Mouse (Mus musculus) testis, adult 2 months (tissue): Measurements from ENCODE around the gene Taf13. TPM values are rescaled to one million over a fixed set of nuclear protein-coding genes. Genes with fewer than 3 reads are reported as not detected.
A peak's percentile ranks its signal among the peaks of the same experiment; 100 is the strongest.

Source experiments
- H3K27ac ChIP-seq: fragments of 200-500 bp; 2 replicates; pipeline ENCODE4 v1.5.1; 2012; ENCODE audit warnings: low read depth, low read length; ENCODE audit not compliant: control insufficient read depth, insufficient read depth
- H3K27me3 ChIP-seq: fragments of 200-500 bp; 2 replicates; pipeline ENCODE4 v1.6.1; 2012; ENCODE audit warnings: mild to moderate bottlenecking, low read length, moderate library complexity; ENCODE audit not compliant: control insufficient read depth, insufficient read depth
- H3K36me3 ChIP-seq: fragments of 200-500 bp; 2 replicates; pipeline ENCODE4 v1.6.1; 2012; ENCODE audit warnings: mild to moderate bottlenecking, low read length; ENCODE audit not compliant: control insufficient read depth, insufficient read depth
- H3K4me1 ChIP-seq: fragments of 200-500 bp; 2 replicates; pipeline ENCODE4 v1.6.1; 2012; ENCODE audit warnings: low read length; ENCODE audit not compliant: control insufficient read depth, insufficient read depth
- H3K4me3 ChIP-seq: fragments of 200-500 bp; 2 replicates; pipeline ENCODE4 v1.5.1; 2012; ENCODE audit warnings: low read depth, mild to moderate bottlenecking, low read length, moderate library complexity, mixed read lengths; ENCODE audit not compliant: control insufficient read depth
- CTCF ChIP-seq: fragments of 200-500 bp; IDR thresholded peaks from 2 replicates; pipeline ENCODE4 v1.5.1; 2012; ENCODE audit warnings: low read depth, mild to moderate bottlenecking, inconsistent platforms, low read length, moderate library complexity; ENCODE audit not compliant: control insufficient read depth, insufficient read depth, insufficient replicate concordance
- POLR2A ChIP-seq: fragments of 200-500 bp; IDR thresholded peaks from 2 replicates; pipeline ENCODE4 v1.6.1; 2012; ENCODE audit warnings: low read depth, mild to moderate bottlenecking, inconsistent platforms, low read length, moderate library complexity; ENCODE audit not compliant: control insufficient read depth
- polyA plus RNA-seq: library from polyadenylated mRNA; depleted of rRNA; stranded (reverse); fragments of >200 nt; gene quantifications from 2 replicates; pipeline ENCODE4 v1.2.3, GENCODE M21; 2012

The Taf13 gene
- polyA plus RNA-seq, 1 experiment = 12.1 TPM

DNA sequence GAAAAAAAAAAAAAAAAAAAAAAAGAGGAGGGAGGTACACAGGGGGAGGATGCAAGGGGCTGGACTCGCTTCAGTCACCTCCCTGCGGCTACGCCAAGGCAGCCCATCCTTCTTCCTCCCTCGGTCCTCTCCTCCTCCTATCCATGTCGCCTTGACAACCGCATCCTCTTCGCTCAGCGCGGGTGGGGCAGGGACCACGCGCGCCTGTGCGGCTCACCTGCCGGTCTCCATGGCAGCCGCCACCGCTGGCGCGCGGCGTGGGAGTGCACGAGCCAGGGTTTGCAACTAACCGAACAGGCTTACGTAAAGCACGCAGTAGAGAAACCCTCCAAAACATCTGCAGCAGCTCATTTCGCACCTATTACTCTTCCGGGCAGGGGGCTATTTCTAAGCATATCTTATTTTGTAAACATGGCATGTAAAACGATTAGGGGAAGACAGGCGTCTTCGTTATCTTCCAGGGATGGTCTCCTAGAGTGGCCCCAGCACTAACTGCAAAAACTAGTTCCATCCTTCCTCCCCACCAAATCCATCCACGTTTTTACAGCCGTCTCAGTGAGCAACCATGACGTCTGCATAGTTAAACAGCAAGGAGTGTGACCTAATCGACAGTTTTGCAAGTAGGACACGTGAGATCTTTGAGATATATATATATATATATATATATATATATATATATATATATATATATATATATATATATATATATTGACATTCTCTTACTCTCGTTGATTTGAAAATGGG lies 34.8 kb upstream of the Taf13 start, which contains the start of gene 5330417C22Rik:
Gene 5330417C22Rik, minus strand, starts transcription at position 20 of the 744 bp plus-strand sequence.
- Histone ChIP-seq H3K27me3 (no peaks in the 10 kb centered on the region), H3K27ac (no peak within 1 kb of the TSS), H3K4me3 (peak within 1 kb of the TSS; percentile 88), H3K4me1 (peaks cover 2% of the 10 kb centered on the region), H3K36me3 (no peaks in the 10 kb centered on the region)
- TF ChIP-seq CTCF (no peak), POLR2A (peak; percentile 42; the same call in 1 of the 2 replicates)

DNA sequence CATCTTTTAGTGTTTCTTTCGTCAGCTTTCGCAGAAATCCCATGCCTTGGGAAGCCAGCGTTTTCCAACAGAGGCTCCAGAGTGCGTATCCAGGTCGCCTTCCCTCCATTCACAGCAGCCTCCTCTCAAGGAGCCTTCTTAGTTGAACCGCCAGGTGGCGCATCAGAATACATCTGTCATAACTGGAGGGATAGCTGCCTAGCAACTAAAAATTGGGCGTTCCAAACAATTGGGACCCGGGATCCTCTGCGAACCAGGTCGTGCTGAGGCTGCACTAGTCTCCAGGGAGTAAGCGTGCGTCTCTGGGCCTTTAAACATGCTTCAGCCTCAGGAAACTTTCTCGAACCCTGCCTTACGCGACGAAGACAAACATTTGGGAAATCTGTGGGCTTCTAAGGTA lies 34.2 kb upstream of the Taf13 start:
- H3K4me3 ChIP-seq = peak overlapping the region; percentile 88
- peaks cover 2% of the 10 kb centered on the region for H3K4me1 ChIP-seq
- no peak overlapping the region for H3K27ac ChIP-seq
- no peaks in the 10 kb centered on the region for H3K27me3 ChIP-seq
- no peaks in the 10 kb centered on the region for H3K36me3 ChIP-seq
- TF ChIP-seq CTCF (peak; percentile 63), POLR2A (peak; percentile 63; the same call in 1 of the 2 replicates)

- H3K4me3 ChIP-seq = no peak overlapping the region
- TF ChIP-seq POLR2A = no peak
- H3K36me3 ChIP-seq = no peaks in the 10 kb centered on the region
- H3K27ac ChIP-seq = no peak overlapping the region
- no peaks in the 10 kb centered on the region for H3K27me3 ChIP-seq
- peaks cover 2% of the 10 kb centered on the region for H3K4me1 ChIP-seq
Measured at GRCm38 (mm10) chr3:108542299-108542698, 29.2 kb upstream of the Taf13 start.

DNA sequence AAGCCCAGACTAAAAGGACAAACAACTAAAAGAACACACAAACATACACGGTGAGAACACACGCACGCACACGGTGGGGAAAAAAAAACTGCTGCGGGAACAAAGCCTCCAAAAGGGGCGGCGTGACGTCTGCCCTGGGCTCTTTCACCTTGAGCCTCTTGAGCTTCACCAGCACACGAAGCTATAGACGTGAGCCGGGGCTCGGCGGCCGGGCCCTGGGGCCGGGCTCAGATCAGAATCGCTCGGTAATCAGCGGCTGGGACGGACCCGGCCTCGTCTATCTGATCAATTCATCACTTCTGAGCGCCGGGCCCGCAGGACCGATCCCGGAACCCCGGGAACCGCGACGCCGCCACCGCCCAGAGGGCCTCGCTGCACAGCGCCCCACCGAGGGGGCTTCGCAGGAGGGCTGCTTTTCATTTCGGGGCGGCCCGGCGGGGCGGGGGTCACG lies 17.4 kb upstream of the Taf13 start:
- H3K27me3 ChIP-seq = no peaks in the 10 kb centered on the region
- no peaks in the 10 kb centered on the region; the same call in 1 of the 2 replicates for H3K36me3 ChIP-seq
- H3K27ac ChIP-seq = no peak overlapping the region
- no peaks in the 10 kb centered on the region; the same call in 1 of the 2 replicates for H3K4me1 ChIP-seq
- TF ChIP-seq POLR2A (no peak), CTCF (no peak)
- peak overlapping the region; percentile 87 for H3K4me3 ChIP-seq

DNA sequence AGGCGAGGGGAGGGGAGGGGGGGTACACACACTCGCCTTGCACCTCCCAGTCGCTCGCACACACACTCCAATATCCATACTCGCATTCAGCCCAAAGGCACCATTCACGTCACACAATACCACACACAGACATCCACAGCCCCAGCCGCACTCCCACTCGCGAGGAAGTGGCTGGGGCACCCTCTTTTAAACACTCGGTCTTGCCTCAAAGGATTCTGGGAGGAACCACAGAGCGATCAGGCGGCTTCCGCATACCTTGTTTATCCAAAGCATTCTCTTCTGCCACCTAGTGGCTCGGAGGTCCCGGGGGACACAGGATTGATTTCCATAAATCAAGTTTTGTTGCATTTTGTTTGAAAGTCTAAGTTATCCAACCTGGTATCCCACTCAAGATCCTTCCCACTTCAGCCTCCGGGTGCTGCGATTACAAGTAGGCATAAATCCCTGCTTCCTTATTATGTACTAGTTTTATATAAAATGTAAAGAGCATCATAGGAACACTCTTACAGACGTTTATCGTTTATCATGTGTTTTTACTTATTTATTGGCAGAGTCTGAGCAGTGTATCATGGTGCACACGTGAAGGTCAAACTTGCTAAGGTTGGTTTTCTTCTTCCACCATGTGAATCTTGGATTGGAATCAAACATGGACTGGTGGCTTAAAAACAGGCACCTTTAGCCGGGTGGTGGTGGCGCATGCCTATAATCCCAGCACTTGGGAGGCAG lies 16.7 kb upstream of the Taf13 start:
- Histone ChIP-seq H3K27me3 (no peaks in the 10 kb centered on the region), H3K36me3 (no peaks in the 10 kb centered on the region; the same call in 1 of the 2 replicates), H3K27ac (no peak overlapping the region), H3K4me3 (peak overlapping the region; percentile 87), H3K4me1 (no peaks in the 10 kb centered on the region; the same call in 1 of the 2 replicates)
- TF ChIP-seq POLR2A = peak; percentile 100
- TF ChIP-seq CTCF = peak; percentile 67; the same call in 1 of the 2 replicates

DNA sequence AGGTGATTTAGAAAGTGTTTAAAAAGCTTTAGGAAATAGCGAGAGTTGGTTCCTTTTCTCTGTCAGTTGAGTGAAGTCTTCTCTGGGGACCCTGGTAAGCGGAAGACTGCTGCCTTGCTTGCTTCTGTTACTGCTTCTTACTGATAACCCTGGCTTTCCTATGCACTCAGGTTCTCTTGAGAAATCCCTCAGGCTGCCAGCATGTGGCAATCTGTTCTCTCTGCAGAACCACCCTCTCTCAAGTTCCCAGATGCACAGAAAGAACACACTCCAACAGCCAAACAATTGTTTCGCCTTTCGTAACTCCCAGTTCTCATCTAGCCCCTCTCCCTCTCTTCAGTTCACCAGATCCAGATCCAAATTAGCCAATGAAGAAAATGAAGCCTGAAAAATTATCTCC lies 13.6 kb upstream of the Taf13 start:
- Histone ChIP-seq H3K27me3 (no peaks in the 10 kb centered on the region), H3K36me3 (no peaks in the 10 kb centered on the region; the same call in 1 of the 2 replicates), H3K27ac (no peak overlapping the region), H3K4me3 (no peak overlapping the region), H3K4me1 (no peaks in the 10 kb centered on the region; the same call in 1 of the 2 replicates)
- TF ChIP-seq POLR2A (no peak), CTCF (no peak)

GRCm38 (mm10) chr3:108562133-108562730 lies 9.3 kb upstream of the Taf13 start, which contains the start of gene Tmem167b:
Gene Tmem167b (minus strand): TSS chr3:108562466.
- Histone ChIP-seq H3K27ac (peak within 1 kb of the TSS; percentile 96), H3K4me1 (no peaks in the 10 kb centered on the region; the same call in 1 of the 2 replicates), H3K27me3 (no peaks in the 10 kb centered on the region), H3K36me3 (no peaks in the 10 kb centered on the region; the same call in 1 of the 2 replicates), H3K4me3 (peak within 1 kb of the TSS; percentile 98)
- no peak for TF ChIP-seq CTCF
- TF ChIP-seq POLR2A = peak; percentile 89
